Mouse (Mus musculus): ENCODE measurements around the gene Gm11037. TPM values are rescaled to one million over a fixed set of nuclear protein-coding genes. Genes with fewer than 3 reads are reported as not detected.

Gene Gm11037
- polyA plus RNA-seq, 1 experiment from 2014 or later: not detected

GRCm38 (mm10) chr2:131148353-131149253, 15.3 kb downstream of the Gm11037 start:
- Histone ChIP-seq H3K27me3 (ENCODE audit: control insufficient read depth, insufficient read depth, low read length) (no peaks in the 10 kb centered on the region), H3K4me2 (replicated peaks; ENCODE audit: low read depth) (no peak overlapping the region), H3K4me3 (ENCODE audit: low read depth, low read length) (no peak overlapping the region), H3K4me1 (replicated peaks; ENCODE audit: control insufficient read depth, insufficient read depth) (no peaks in the 10 kb centered on the region), H3K27ac (replicated peaks) (no peak overlapping the region), H3K9ac (ENCODE audit: low read length) (no peak overlapping the region), H3K36me3 (ENCODE audit: control insufficient read depth, insufficient read depth, low read length) (peaks cover 43% of the 10 kb centered on the region), H3K9me3 (ENCODE audit: control insufficient read depth, low read length) (no peaks in the 10 kb centered on the region)
- ATAC-seq (ENCODE audit: low FRiP score, low TSS enrichment) (no peak), DNase-seq (ENCODE audit: low spot score) (no peak)
- TF ChIP-seq CTCF (IDR thresholded peaks at IDR 0.05; ENCODE audit: low read depth) (no peak), EP300 (optimal IDR thresholded peaks at IDR 0.05) (no peak)
- 79% methylated on average over 8 of the region's 8 CpGs for WGBS

- Histone ChIP-seq H3K36me3 (ENCODE audit: control insufficient read depth, insufficient read depth, low read length) (peaks cover 43% of the 10 kb centered on the region), H3K27ac (replicated peaks) (no peak overlapping the region), H3K27me3 (ENCODE audit: control insufficient read depth, insufficient read depth, low read length) (no peaks in the 10 kb centered on the region), H3K9ac (ENCODE audit: low read length) (no peak overlapping the region), H3K9me3 (ENCODE audit: control insufficient read depth, low read length) (no peaks in the 10 kb centered on the region), H3K4me1 (replicated peaks; ENCODE audit: control insufficient read depth, insufficient read depth) (no peaks in the 10 kb centered on the region), H3K4me3 (ENCODE audit: low read depth, low read length) (no peak overlapping the region), H3K4me2 (replicated peaks; ENCODE audit: low read depth) (no peak overlapping the region)
- 87% methylated on average over 3 of the region's 3 CpGs for WGBS
- no peak for ATAC-seq (ENCODE audit: low FRiP score, low TSS enrichment)
- TF ChIP-seq CTCF (IDR thresholded peaks at IDR 0.05; ENCODE audit: low read depth) (no peak), EP300 (optimal IDR thresholded peaks at IDR 0.05) (no peak)
- no peak for DNase-seq (ENCODE audit: low spot score)
Observed at GRCm38 (mm10) chr2:131149254-131149578, 15.9 kb downstream of the Gm11037 start.

GRCm38 (mm10) chr2:131152166-131152730, 19.0 kb downstream of the Gm11037 start:
- 89% methylated on average over 7 of the region's 7 CpGs for WGBS
- Histone ChIP-seq H3K27ac (replicated peaks) (no peak overlapping the region), H3K27me3 (ENCODE audit: control insufficient read depth, insufficient read depth, low read length) (no peaks in the 10 kb centered on the region), H3K36me3 (ENCODE audit: control insufficient read depth, insufficient read depth, low read length) (peaks cover 26% of the 10 kb centered on the region), H3K4me2 (replicated peaks; ENCODE audit: low read depth) (no peak overlapping the region), H3K9ac (ENCODE audit: low read length) (no peak overlapping the region), H3K4me1 (replicated peaks; ENCODE audit: control insufficient read depth, insufficient read depth) (no peaks in the 10 kb centered on the region), H3K9me3 (ENCODE audit: control insufficient read depth, low read length) (no peaks in the 10 kb centered on the region), H3K4me3 (ENCODE audit: low read depth, low read length) (no peak overlapping the region)
- DNase-seq (ENCODE audit: low spot score) (no peak), ATAC-seq (ENCODE audit: low FRiP score, low TSS enrichment) (no peak)
- no peak for TF ChIP-seq EP300 (optimal IDR thresholded peaks at IDR 0.05)
- TF ChIP-seq CTCF (IDR thresholded peaks at IDR 0.05; ENCODE audit: low read depth): no peak

DNA sequence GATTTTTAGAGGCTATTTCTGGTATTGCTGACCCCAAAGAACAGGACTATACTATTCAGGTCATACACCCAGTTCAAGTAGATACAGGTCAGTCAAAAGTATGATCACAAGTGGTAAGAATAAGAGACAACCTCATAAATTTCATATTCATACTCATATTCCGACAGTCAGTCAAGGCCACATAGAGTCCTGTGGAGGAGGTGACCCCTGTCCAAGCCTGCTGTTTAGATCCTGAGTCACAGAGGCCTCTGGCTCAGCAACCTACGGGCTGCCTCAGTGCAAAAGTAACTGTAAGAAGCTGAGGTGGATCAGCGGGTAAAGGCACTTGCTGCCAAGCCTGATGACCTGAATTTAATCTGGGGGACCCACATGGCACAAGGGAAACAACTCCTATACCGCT, 20.7 kb downstream of the Gm11037 start:
- H3K27ac ChIP-seq (replicated peaks): no peak overlapping the region
- no peaks in the 10 kb centered on the region for H3K4me1 ChIP-seq (replicated peaks; ENCODE audit: control insufficient read depth, insufficient read depth)
- H3K9ac ChIP-seq (ENCODE audit: low read length): no peak overlapping the region
- TF ChIP-seq EP300 (optimal IDR thresholded peaks at IDR 0.05) (no peak), CTCF (IDR thresholded peaks at IDR 0.05; ENCODE audit: low read depth) (no peak)
- no peak overlapping the region for H3K4me3 ChIP-seq (ENCODE audit: low read depth, low read length)
- ATAC-seq (ENCODE audit: low FRiP score, low TSS enrichment) (no peak), DNase-seq (ENCODE audit: low spot score) (no peak)
- H3K36me3 ChIP-seq (ENCODE audit: control insufficient read depth, insufficient read depth, low read length): peaks cover 16% of the 10 kb centered on the region
- no peak overlapping the region for H3K4me2 ChIP-seq (replicated peaks; ENCODE audit: low read depth)
- 90% methylated on average over 4 of the region's 4 CpGs for WGBS
- H3K27me3 ChIP-seq (ENCODE audit: control insufficient read depth, insufficient read depth, low read length): no peaks in the 10 kb centered on the region
- H3K9me3 ChIP-seq (ENCODE audit: control insufficient read depth, low read length): no peaks in the 10 kb centered on the region

GRCm38 (mm10) chr2:131156987-131157386, 23.7 kb downstream of the Gm11037 start:
- peaks cover 7% of the 10 kb centered on the region; the same call in 1 of the 2 replicates for H3K36me3 ChIP-seq (ENCODE audit: control insufficient read depth, insufficient read depth, low read length)
- H3K4me2 ChIP-seq (replicated peaks; ENCODE audit: low read depth): no peak overlapping the region
- no peak overlapping the region for H3K9ac ChIP-seq (ENCODE audit: low read length)
- H3K9me3 ChIP-seq (ENCODE audit: control insufficient read depth, low read length): no peaks in the 10 kb centered on the region
- TF ChIP-seq CTCF (IDR thresholded peaks at IDR 0.05; ENCODE audit: low read depth): no peak
- TF ChIP-seq EP300 (optimal IDR thresholded peaks at IDR 0.05): no peak
- WGBS: 83% methylated on average over 7 of the region's 7 CpGs
- ATAC-seq (ENCODE audit: low FRiP score, low TSS enrichment) (no peak), DNase-seq (ENCODE audit: low spot score) (no peak)
- no peak overlapping the region for H3K27ac ChIP-seq (replicated peaks)
- H3K4me1 ChIP-seq (replicated peaks; ENCODE audit: control insufficient read depth, insufficient read depth): no peaks in the 10 kb centered on the region
- H3K27me3 ChIP-seq (ENCODE audit: control insufficient read depth, insufficient read depth, low read length): no peaks in the 10 kb centered on the region
- no peak overlapping the region for H3K4me3 ChIP-seq (ENCODE audit: low read depth, low read length)

DNA sequence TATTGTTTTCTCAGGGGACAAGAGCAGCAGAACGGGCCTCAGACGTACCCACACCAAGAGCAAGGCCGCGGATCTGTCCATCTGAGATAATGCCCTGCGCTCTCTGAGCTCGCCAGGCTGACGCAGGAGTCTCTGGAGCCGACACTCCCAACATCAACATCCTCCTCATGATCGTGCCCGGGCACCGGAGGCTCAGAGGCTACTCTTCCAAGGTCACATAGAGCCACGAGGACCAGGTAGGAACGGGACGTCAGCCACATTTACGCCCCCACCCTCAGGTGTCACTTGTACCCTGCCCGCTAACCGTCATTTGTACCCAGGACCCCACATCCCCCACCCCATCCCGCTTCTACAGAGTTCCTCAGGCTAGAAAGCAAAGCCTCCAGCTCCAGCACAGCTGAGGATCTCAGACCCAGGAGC, 26.2 kb downstream of the Gm11037 start:
- WGBS: under 1% methylated on average over 18 of the region's 18 CpGs
- H3K4me3 ChIP-seq (ENCODE audit: low read depth, low read length): peak overlapping the region; percentile 63
- H3K27me3 ChIP-seq (ENCODE audit: control insufficient read depth, insufficient read depth, low read length): no peaks in the 10 kb centered on the region
- TF ChIP-seq EP300 (optimal IDR thresholded peaks at IDR 0.05) (no peak), CTCF (IDR thresholded peaks at IDR 0.05; ENCODE audit: low read depth) (no peak)
- H3K9ac ChIP-seq (ENCODE audit: low read length): peak overlapping the region; percentile 71
- DNase-seq (ENCODE audit: low spot score) (peak; percentile 65), ATAC-seq (ENCODE audit: low FRiP score, low TSS enrichment) (peak; percentile 76)
- H3K36me3 ChIP-seq (ENCODE audit: control insufficient read depth, insufficient read depth, low read length): no peaks in the 10 kb centered on the region
- H3K4me1 ChIP-seq (replicated peaks; ENCODE audit: control insufficient read depth, insufficient read depth): no peaks in the 10 kb centered on the region
- H3K27ac ChIP-seq (replicated peaks): peak overlapping the region; percentile 87
- H3K9me3 ChIP-seq (ENCODE audit: control insufficient read depth, low read length): no peaks in the 10 kb centered on the region
- H3K4me2 ChIP-seq (replicated peaks; ENCODE audit: low read depth): peak overlapping the region; percentile 98
